Mouse (Mus musculus) skeletal muscle tissue, adult 2 months (tissue): Measurements from ENCODE around the gene Rad51ap2.

ENCODE experiments used
- DNase-seq: peaks from one replicate; pipeline ENCODE4 v3.0.0-alpha.2; 2012; ENCODE audit warnings: low read depth, low spot score

Gene Rad51ap2

GRCm38 (mm10) chr12:11455549-11456194 is at the start of gene Rad51ap2:
TSS of gene Rad51ap2 (plus strand) at chr12:11456079.
- peak; percentile 51 for DNase-seq

GRCm38 (mm10) chr12:11407679-11408078 is 48.2 kb upstream of the Rad51ap2 start:
- DNase-seq = no peak

- DNase-seq = no peak
Observed at GRCm38 (mm10) chr12:11418112-11418511, 37.8 kb upstream of the Rad51ap2 start.

- no peak for DNase-seq
Observed at GRCm38 (mm10) chr12:11427396-11427795, 28.5 kb upstream of the Rad51ap2 start.

GRCm38 (mm10) chr12:11433126-11433525 is 22.8 kb upstream of the Rad51ap2 start:
- DNase-seq = no peak

- no peak for DNase-seq
Observed at GRCm38 (mm10) chr12:11433716-11434115, 22.2 kb upstream of the Rad51ap2 start.

- DNase-seq = no peak
Observed at GRCm38 (mm10) chr12:11434446-11434845, 21.4 kb upstream of the Rad51ap2 start.

- DNase-seq = no peak
Observed at GRCm38 (mm10) chr12:11435246-11436022, 20.4 kb upstream of the Rad51ap2 start.

GRCm38 (mm10) chr12:11436023-11436350 is 19.9 kb upstream of the Rad51ap2 start:
- no peak for DNase-seq

GRCm38 (mm10) chr12:11436497-11437265 is 19.2 kb upstream of the Rad51ap2 start, which contains the start of gene Vsnl1:
TSS of gene Vsnl1 (minus strand) at chr12:11436613.
- DNase-seq = peak; percentile 16

GRCm38 (mm10) chr12:11437266-11437906 is 18.5 kb upstream of the Rad51ap2 start:
- DNase-seq = no peak

- no peak for DNase-seq
Observed at GRCm38 (mm10) chr12:11437907-11438447, 17.9 kb upstream of the Rad51ap2 start.

GRCm38 (mm10) chr12:11454146-11454545 is 1.7 kb upstream of the Rad51ap2 start:
- DNase-seq = no peak

GRCm38 (mm10) chr12:11456213-11456612 is 334 bp downstream of the Rad51ap2 start:
- no peak for DNase-seq

GRCm38 (mm10) chr12:11456632-11457031 is 753 bp downstream of the Rad51ap2 start:
- no peak for DNase-seq
